Mouse (Mus musculus): ENCODE measurements around the gene Zbtb32. TPM values are rescaled to one million over a fixed set of nuclear protein-coding genes. Genes with fewer than 3 reads are reported as not detected.

The Zbtb32 gene
- polyA plus RNA-seq, 1 experiment from 2014 or later, result 1.2 TPM

DNA sequence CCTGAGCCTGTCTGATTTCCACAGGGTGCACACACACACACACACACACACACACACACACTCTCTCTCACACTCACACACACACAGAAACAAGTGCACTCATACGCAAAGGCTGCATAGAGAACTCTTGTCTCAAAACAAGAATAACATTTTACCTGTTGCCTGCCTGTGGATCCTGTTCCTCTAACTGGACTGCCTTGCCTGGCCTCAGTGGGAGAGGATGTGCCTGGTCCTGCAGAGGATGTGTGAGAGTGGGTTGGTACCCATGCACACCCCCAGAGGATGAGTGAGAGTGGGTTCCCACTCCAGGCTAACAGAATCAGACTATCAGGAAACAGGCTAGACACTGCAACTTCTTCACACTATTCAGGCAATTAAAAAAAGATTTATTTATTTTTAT is 48.1 kb downstream of the Zbtb32 start:
- H3K4me2 ChIP-seq (replicated peaks; ENCODE audit: low read depth, low read length), result no peak overlapping the region
- no peak for DNase-seq (ENCODE audit: low spot score)
- no peak overlapping the region for H3K4me3 ChIP-seq (ENCODE audit: low read depth, low read length)
- no peak overlapping the region for H3K27ac ChIP-seq (ENCODE audit: low read depth, low read length)
- no peaks in the 10 kb centered on the region for H3K27me3 ChIP-seq (ENCODE audit: control insufficient read depth, insufficient read depth, low read length)
- ATAC-seq (ENCODE audit: low FRiP score), result no peak
- peaks cover 3% of the 10 kb centered on the region; the same call in 1 of the 2 replicates for H3K4me1 ChIP-seq (replicated peaks; ENCODE audit: control insufficient read depth, insufficient read depth, low read length)
- no peaks in the 10 kb centered on the region for H3K9me3 ChIP-seq (ENCODE audit: control insufficient read depth, low read length)
- H3K36me3 ChIP-seq (ENCODE audit: control insufficient read depth, insufficient read depth, low read length), result 0 out of 2 replicates have a peak, but pooled peaks cover 3% of the 10 kb centered on the region
- no peak overlapping the region for H3K9ac ChIP-seq (ENCODE audit: low read depth, low read length)
- 100% methylated on average over 1 of the region's 1 CpGs for WGBS

GRCm38 (mm10) chr7:30549880-30550279 is 48.8 kb downstream of the Zbtb32 start:
- Histone ChIP-seq H3K9me3 (ENCODE audit: control insufficient read depth, low read length) (no peaks in the 10 kb centered on the region), H3K36me3 (ENCODE audit: control insufficient read depth, insufficient read depth, low read length) (no peaks in the 10 kb centered on the region), H3K4me3 (ENCODE audit: low read depth, low read length) (no peak overlapping the region), H3K4me1 (replicated peaks; ENCODE audit: control insufficient read depth, insufficient read depth, low read length) (peaks cover 3% of the 10 kb centered on the region; the same call in 1 of the 2 replicates), H3K27ac (ENCODE audit: low read depth, low read length) (no peak overlapping the region), H3K4me2 (replicated peaks; ENCODE audit: low read depth, low read length) (no peak overlapping the region), H3K9ac (ENCODE audit: low read depth, low read length) (no peak overlapping the region), H3K27me3 (ENCODE audit: control insufficient read depth, insufficient read depth, low read length) (no peaks in the 10 kb centered on the region)
- DNase-seq (ENCODE audit: low spot score), result no peak
- no peak for ATAC-seq (ENCODE audit: low FRiP score)
- 90% methylated on average over 2 of the region's 2 CpGs for WGBS

- H3K9me3 ChIP-seq (ENCODE audit: control insufficient read depth, low read length), result no peaks in the 10 kb centered on the region
- H3K27me3 ChIP-seq (ENCODE audit: control insufficient read depth, insufficient read depth, low read length), result no peaks in the 10 kb centered on the region
- no peak overlapping the region for H3K4me3 ChIP-seq (ENCODE audit: low read depth, low read length)
- DNase-seq (ENCODE audit: low spot score) (no peak), ATAC-seq (ENCODE audit: low FRiP score) (no peak)
- no peak overlapping the region for H3K27ac ChIP-seq (ENCODE audit: low read depth, low read length)
- no peak overlapping the region for H3K9ac ChIP-seq (ENCODE audit: low read depth, low read length)
- WGBS, result 93% methylated on average over 2 of the region's 2 CpGs
- no peaks in the 10 kb centered on the region for H3K36me3 ChIP-seq (ENCODE audit: control insufficient read depth, insufficient read depth, low read length)
- no peak overlapping the region for H3K4me2 ChIP-seq (replicated peaks; ENCODE audit: low read depth, low read length)
- no peaks in the 10 kb centered on the region for H3K4me1 ChIP-seq (replicated peaks; ENCODE audit: control insufficient read depth, insufficient read depth, low read length)
Measured at GRCm38 (mm10) chr7:30544327-30544726, 54.4 kb downstream of the Zbtb32 start.

DNA sequence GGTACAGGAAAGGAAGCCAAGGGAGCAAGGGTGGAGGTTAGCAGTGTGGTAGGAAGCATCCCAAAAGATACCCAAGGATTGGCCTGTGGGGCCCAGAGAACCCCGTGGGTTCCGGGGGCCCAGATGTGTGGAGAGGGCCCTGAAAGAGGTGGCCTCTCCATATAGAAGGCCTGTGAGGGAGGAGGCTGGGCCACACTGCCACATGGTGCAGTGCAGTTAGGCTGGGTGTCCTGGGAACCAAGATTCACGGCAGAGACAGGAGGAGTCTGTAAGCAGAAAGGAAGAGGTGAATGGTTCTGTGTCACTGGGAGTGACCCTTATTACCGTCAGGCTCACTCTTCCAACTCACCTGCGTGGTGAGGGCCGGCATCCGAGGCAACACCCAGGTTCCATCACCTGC is 58.1 kb downstream of the Zbtb32 start:
- Histone ChIP-seq H3K4me3 (ENCODE audit: low read depth, low read length) (no peak overlapping the region), H3K9ac (ENCODE audit: low read depth, low read length) (no peak overlapping the region), H3K4me2 (replicated peaks; ENCODE audit: low read depth, low read length) (no peak overlapping the region), H3K9me3 (ENCODE audit: control insufficient read depth, low read length) (no peaks in the 10 kb centered on the region), H3K27ac (ENCODE audit: low read depth, low read length) (no peak overlapping the region), H3K36me3 (ENCODE audit: control insufficient read depth, insufficient read depth, low read length) (no peaks in the 10 kb centered on the region), H3K27me3 (ENCODE audit: control insufficient read depth, insufficient read depth, low read length) (no peaks in the 10 kb centered on the region), H3K4me1 (replicated peaks; ENCODE audit: control insufficient read depth, insufficient read depth, low read length) (peaks cover 2% of the 10 kb centered on the region; the same call in 1 of the 2 replicates)
- no peak for DNase-seq (ENCODE audit: low spot score)
- 91% methylated on average over 7 of the region's 7 CpGs for WGBS
- no peak for ATAC-seq (ENCODE audit: low FRiP score)

Other genes with a start within 250 kb of the Zbtb32 start
- gene Lrfn3, start 236.1 kb downstream of the Zbtb32 start, polyA plus RNA-seq (2014; fragmentation: Nextera tagmentation; extraction: Ambion mirVana), result 5.3 and 6.8 TPM in 2 replicates
- 19.3 and 23.1 TPM in 2 replicates for gene Tyrobp, start 185.1 kb downstream of the Zbtb32 start, polyA plus RNA-seq (2014; fragmentation: Nextera tagmentation; extraction: Ambion mirVana)
- 0.39 and 0.62 TPM in 2 replicates for gene Hcst, start 179.1 kb downstream of the Zbtb32 start, polyA plus RNA-seq (2014; fragmentation: Nextera tagmentation; extraction: Ambion mirVana)
- gene Nfkbid, start 177.2 kb downstream of the Zbtb32 start, polyA plus RNA-seq (2014; fragmentation: Nextera tagmentation; extraction: Ambion mirVana), result 1.5 and 1.8 TPM in 2 replicates
- 165 and 169 TPM in 2 replicates for gene Aplp1, start 153.4 kb downstream of the Zbtb32 start, polyA plus RNA-seq (2014; fragmentation: Nextera tagmentation; extraction: Ambion mirVana)
- gene Kirrel2, start 141.2 kb downstream of the Zbtb32 start, polyA plus RNA-seq (2014; fragmentation: Nextera tagmentation; extraction: Ambion mirVana), result 18.6 and 25.8 TPM in 2 replicates
- 3.3 and 4.5 TPM in 2 replicates for gene Nphs1, start 140.6 kb downstream of the Zbtb32 start, polyA plus RNA-seq (2014; fragmentation: Nextera tagmentation; extraction: Ambion mirVana)
- gene Prodh2, start 105.3 kb downstream of the Zbtb32 start, polyA plus RNA-seq (2014; fragmentation: Nextera tagmentation; extraction: Ambion mirVana), result not detected in 2 replicates
- gene Arhgap33, start 63.8 kb downstream of the Zbtb32 start, polyA plus RNA-seq (2014; fragmentation: Nextera tagmentation; extraction: Ambion mirVana), result 41.4 and 41.9 TPM in 2 replicates
- 3.5 and 4.0 TPM in 2 replicates for gene Hspb6, start 46.7 kb downstream of the Zbtb32 start, polyA plus RNA-seq (2014; fragmentation: Nextera tagmentation; extraction: Ambion mirVana)
- gene Proser3, start 46.6 kb downstream of the Zbtb32 start, polyA plus RNA-seq (2014; fragmentation: Nextera tagmentation; extraction: Ambion mirVana), result 11.4 and 18.4 TPM in 2 replicates
- gene Lin37, start 39.1 kb downstream of the Zbtb32 start, polyA plus RNA-seq (2014; fragmentation: Nextera tagmentation; extraction: Ambion mirVana), result 44.7 and 48.3 TPM in 2 replicates
- gene U2af1l4, start 35.6 kb downstream of the Zbtb32 start, polyA plus RNA-seq (2014; fragmentation: Nextera tagmentation; extraction: Ambion mirVana), result 83.0 and 100.0 TPM in 2 replicates
- gene Gm49396, start 35.6 kb downstream of the Zbtb32 start, polyA plus RNA-seq (2014; fragmentation: Nextera tagmentation; extraction: Ambion mirVana), result 7.8 and 9.8 TPM in 2 replicates
- gene Psenen, start 35.3 kb downstream of the Zbtb32 start, polyA plus RNA-seq (2014; fragmentation: Nextera tagmentation; extraction: Ambion mirVana), result 104 and 105 TPM in 2 replicates
- gene Igflr1, start 33.5 kb downstream of the Zbtb32 start, polyA plus RNA-seq (2014; fragmentation: Nextera tagmentation; extraction: Ambion mirVana), result 3.0 and 3.6 TPM in 2 replicates
- gene Kmt2b, start 10.2 kb downstream of the Zbtb32 start, polyA plus RNA-seq (2014; fragmentation: Nextera tagmentation; extraction: Ambion mirVana), result 11.1 and 13.2 TPM in 2 replicates
- gene Upk1a, start 13.9 kb upstream of the Zbtb32 start, polyA plus RNA-seq (2014; fragmentation: Nextera tagmentation; extraction: Ambion mirVana), result 0.54 and 1.2 TPM in 2 replicates
- gene Cox6b1, start 27.2 kb upstream of the Zbtb32 start, polyA plus RNA-seq (2014; fragmentation: Nextera tagmentation; extraction: Ambion mirVana), result 816 and 817 TPM in 2 replicates
- not detected in 2 replicates for gene Etv2, start 36.9 kb upstream of the Zbtb32 start, polyA plus RNA-seq (2014; fragmentation: Nextera tagmentation; extraction: Ambion mirVana)
- 119 and 123 TPM in 2 replicates for gene Rbm42, start 51.4 kb upstream of the Zbtb32 start, polyA plus RNA-seq (2014; fragmentation: Nextera tagmentation; extraction: Ambion mirVana)
- 40.3 and 41.8 TPM in 2 replicates for gene Haus5, start 66.1 kb upstream of the Zbtb32 start, polyA plus RNA-seq (2014; fragmentation: Nextera tagmentation; extraction: Ambion mirVana)
- gene Pmis2, start 72.7 kb upstream of the Zbtb32 start, polyA plus RNA-seq (2014; fragmentation: Nextera tagmentation; extraction: Ambion mirVana), result not detected in 2 replicates
- gene 2200002J24Rik, start 100.0 kb upstream of the Zbtb32 start, polyA plus RNA-seq (2014; fragmentation: Nextera tagmentation; extraction: Ambion mirVana), result not detected in 2 replicates
- 0.65 and 1.4 TPM in 2 replicates for gene Atp4a, start 113.3 kb upstream of the Zbtb32 start, polyA plus RNA-seq (2014; fragmentation: Nextera tagmentation; extraction: Ambion mirVana)
- gene Tmem147, start 130.6 kb upstream of the Zbtb32 start, polyA plus RNA-seq (2014; fragmentation: Nextera tagmentation; extraction: Ambion mirVana), result 143 and 160 TPM in 2 replicates
- gene Gapdhs, start 144.8 kb upstream of the Zbtb32 start, polyA plus RNA-seq (2014; fragmentation: Nextera tagmentation; extraction: Ambion mirVana), result 0.60 and 0.75 TPM in 2 replicates
- gene Sbsn, start 152.6 kb upstream of the Zbtb32 start, polyA plus RNA-seq (2014; fragmentation: Nextera tagmentation; extraction: Ambion mirVana), result 0.39 and 0.42 TPM in 2 replicates
- gene Dmkn, start 164.8 kb upstream of the Zbtb32 start, polyA plus RNA-seq (2014; fragmentation: Nextera tagmentation; extraction: Ambion mirVana), result 0.34 and 0.73 TPM in 2 replicates
- not detected in 2 replicates for gene Krtdap, start 189.0 kb upstream of the Zbtb32 start, polyA plus RNA-seq (2014; fragmentation: Nextera tagmentation; extraction: Ambion mirVana)
- gene Ffar2, start 224.9 kb upstream of the Zbtb32 start, polyA plus RNA-seq (2014; fragmentation: Nextera tagmentation; extraction: Ambion mirVana), result 0.20 TPM in 1 of 2 replicates, not detected in the other